Mouse (Mus musculus): ENCODE data around the gene Calhm4. TPM values are rescaled to one million over a fixed set of nuclear protein-coding genes. Genes with fewer than 3 reads are reported as not detected.

The Calhm4 gene
- not detected for total RNA-seq (2021)

DNA sequence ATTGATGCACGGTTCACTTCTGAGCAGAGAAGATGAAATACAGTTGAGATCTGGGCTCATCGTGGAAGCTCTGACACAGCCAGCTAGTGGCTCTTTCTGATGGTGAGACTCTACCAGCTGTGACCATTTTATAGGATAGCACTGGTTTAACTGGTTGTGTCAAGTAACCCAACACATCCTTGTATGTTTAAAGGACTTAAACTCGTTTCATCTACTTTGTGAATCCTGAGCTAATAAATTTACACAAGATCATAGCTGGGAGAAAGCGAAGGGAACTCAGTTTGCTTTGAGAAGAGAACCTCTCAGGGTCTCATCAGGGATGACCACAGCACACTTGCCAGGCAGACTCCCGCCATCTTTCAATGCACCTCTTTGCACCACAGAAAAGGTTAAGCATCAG, at the start of gene Calhm4:
TSS of gene Calhm4 (minus strand) at position 101 of the 400 bp plus-strand sequence.
- no peak for DNase-seq (ENCODE audit: low spot score in 2 of 2)
- intact Hi-C loops (cut with DNase I): no loop called here

DNA sequence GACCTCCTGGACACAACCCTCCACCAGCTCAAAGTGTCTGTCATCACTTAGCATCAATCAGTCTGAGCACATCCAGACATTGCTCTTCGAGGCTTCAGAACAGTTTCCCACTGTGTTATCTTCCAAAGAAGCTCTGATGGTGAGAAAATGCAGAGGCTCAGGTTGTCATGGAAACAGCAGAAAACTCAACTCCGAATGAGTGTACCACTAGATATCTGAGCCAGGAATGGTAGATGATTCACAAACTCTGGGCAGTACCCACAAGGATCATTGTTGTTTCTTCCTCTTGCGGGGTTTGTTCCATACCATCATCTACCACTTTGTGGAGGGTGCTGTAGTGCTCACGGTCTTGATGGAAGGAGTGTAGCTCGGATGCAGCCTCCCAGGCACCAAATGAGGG, 47.8 kb upstream of the Calhm4 start:
- peak; percentile 38 to 43 for DNase-seq (ENCODE audit: low spot score in 2 of 2)
- intact Hi-C loops (cut with DNase I): no loop called here

DNA sequence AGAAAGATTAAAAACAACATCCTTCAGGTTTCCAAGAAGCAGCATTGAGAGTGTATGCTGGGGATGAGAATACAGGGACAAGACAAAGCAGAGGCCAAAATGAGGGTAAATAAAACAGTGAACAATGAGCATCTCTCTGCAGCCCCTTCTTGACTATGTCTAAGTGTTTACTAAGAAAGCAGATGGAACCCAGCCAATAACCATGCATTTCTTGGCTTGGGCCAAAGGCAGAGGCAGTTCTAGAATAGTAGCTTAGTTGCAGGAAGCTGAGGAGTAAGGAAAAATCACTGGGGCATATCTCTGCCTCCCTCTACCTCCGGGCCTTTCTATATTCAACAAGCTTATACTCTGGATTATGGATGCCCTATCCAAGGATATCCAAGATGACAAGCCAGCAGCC, 46.4 kb upstream of the Calhm4 start:
- intact Hi-C loops (cut with DNase I): no loop called here
- DNase-seq (ENCODE audit: low spot score in 2 of 2): no peak

DNA sequence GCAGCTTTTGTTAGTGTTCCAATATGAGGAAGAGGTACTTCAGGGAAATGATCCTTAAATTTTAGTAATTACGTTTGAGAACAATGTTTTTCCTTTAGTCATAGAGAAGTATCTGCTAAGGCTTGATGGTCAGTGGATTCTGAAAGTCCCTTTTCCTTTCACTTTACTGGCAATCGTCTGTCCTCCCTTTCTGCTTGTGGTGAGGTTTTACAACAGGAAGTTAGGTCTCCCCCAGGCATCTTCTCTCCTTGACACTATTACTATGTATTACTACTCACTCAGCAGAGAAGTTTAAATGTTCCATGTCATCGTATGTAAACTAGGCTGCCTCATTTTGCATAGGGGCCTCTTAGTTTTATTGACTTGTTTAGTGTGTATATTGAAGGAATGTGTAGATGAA, 45.4 kb upstream of the Calhm4 start:
- intact Hi-C loops (cut with DNase I): no loop called here
- no peak for DNase-seq (ENCODE audit: low spot score in 2 of 2)

DNA sequence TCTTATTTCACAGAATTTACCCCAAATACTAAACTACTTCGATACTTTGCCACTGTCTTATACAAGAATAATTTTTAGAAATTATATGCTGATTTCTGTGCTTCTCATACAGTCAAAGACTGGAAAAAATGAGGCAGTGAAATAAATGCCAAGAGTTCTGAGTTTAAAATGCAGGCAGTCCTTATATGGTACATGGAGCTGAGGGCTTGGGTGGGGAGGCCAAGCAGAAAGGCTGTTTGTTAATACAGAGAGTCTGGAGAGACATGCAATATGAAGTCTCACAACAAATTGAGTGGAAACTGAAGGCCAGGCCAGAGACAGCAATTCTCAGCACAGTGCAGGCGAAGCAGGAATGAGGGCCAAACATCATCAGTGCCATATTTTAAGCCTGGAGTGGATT, 44.4 kb upstream of the Calhm4 start:
- DNase-seq (ENCODE audit: low spot score in 2 of 2): no peak
- intact Hi-C loops (cut with DNase I): no loop called here

DNA sequence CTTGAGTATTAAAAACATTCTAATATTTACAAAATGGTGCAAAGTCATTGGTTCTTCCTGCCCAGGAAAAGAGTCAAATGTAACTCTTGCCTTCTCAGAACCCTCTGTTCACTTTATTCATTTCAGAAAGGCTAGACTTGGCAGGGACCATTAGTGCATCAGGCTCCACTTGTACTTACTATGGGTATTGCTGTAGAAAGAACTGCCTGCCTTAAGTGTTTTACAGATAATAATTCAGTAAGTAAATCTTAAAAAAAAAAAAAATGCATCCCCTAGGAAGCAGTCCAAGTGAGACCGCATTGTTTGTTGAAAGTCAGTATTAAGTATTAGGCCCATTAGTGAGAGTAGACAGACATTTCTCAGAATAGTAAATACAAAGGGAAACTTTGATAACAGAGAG, 42.4 kb upstream of the Calhm4 start:
- intact Hi-C loops (cut with DNase I): no loop called here
- DNase-seq (ENCODE audit: low spot score in 2 of 2): no peak

DNA sequence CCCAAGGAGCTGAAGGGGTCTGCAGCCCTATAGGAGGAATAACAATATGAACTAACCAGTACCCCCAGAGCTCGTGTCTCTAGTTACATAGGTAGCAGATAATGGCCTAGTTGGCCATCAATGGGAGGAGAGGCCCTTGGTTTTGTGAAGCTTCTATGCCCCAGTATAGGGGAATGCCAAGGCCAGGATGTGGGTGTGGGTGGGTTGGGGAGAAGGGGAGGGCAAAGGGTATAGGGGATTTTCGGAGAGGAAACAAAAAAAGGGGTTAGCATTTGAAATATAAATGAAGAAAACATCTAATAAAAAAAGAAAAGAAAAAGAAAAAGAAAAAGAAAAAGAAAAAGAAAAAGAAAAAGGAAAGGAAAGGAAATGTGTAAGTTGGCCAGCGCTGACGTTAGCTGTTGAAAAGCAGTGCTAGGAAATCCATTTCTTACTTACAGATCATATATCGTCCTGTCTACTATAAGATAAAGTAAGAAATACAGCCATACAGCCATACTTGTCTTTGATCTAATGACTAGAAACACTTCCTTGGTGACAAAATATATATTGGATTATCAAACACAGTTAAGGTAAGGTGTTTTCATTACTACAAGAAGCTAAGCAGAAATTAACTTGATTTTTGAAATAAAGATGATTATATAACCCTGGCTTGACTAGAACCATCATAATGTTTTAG, 30.6 kb upstream of the Calhm4 start:
- no peak for DNase-seq (ENCODE audit: low spot score in 2 of 2)
- intact Hi-C loops (cut with DNase I): no loop called here

DNA sequence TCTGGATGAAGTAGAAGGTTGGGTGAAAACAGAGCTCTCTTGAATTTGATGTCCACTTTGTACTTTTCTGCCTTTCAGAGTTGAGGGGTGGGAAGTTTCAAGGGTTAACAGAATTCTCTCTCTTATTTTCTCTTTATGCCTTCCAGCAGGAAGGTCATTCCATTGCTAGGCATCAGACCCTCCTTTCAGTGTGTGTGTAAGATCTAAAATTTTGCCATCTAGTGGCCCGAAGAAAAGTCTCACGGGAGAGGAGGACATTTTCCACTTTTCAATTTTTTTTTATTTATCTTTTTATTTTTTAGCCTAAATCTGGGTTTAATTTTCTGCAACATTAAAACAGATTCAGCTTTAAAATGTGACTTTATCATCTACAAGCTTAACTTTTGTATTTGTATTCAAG, 27.5 kb upstream of the Calhm4 start:
- intact Hi-C loops (cut with DNase I): no loop called here
- no peak for DNase-seq (ENCODE audit: low spot score in 2 of 2)

DNA sequence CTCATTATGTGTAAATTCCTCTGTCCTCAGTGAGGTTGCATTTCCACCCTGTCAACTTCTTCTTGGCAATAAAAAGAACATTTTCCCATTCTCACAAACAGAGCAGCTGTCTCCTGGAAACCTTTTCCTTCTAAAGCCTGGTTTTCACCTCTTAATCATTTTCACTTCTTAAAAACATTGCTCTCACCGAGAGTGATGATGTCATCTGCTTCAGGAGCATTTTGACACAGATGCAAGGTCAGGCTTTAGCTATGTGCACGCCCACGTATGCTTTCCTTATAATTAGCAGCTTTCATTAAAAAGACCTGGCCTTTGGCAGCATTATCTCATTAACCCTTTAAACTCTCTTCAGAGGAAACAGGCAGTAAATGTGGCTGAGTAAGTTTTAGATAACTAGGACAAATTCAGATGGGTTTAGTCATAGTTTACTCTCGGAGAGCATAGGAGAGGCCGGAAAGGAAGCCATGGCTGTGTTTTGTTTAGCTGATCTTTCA, 26.9 kb upstream of the Calhm4 start:
- no peak for DNase-seq (ENCODE audit: low spot score in 2 of 2)
- intact Hi-C loops (cut with DNase I): no loop called here

DNA sequence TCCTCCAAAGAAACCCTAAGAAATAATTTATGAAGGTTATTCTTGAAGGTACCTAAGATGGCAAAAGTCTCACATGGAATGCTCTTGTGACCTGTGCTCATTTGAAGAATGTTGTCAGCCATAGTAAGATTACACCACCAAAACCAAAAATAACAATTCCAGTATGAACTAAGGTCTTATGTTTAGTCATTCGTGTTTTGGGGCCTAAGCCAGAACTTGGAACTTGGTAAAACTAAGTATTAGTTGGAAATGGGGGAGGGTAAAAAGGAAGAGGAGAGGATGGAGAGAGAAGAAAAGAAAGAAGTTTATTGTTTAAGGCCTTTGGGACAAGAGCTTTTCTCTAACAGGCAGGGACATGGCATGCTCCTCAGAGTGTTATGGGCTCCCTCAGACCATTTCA, 25.5 kb upstream of the Calhm4 start:
- intact Hi-C loops (cut with DNase I): no loop called here
- no peak for DNase-seq (ENCODE audit: low spot score in 2 of 2)

DNA sequence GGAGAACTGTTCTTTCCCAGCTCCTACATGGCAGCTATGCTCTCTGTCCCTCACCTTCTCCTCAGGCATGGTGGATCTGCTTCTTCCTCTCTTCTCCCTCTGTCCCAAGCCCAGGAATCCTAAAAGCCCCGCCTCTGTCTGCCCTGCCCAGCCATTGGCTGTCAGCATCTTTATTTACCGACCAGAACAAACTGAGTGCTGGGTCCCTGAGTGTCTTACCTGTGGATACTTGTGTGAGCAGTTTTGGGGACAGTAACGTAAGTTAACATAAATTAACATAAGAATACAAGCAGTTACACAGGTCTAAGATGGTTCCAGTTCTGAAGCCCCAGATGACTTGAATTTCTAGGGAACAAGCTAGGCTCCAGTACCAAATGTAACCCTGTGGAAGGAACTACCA, 22.5 kb upstream of the Calhm4 start:
- no peak for DNase-seq (ENCODE audit: low spot score in 2 of 2)
- intact Hi-C loops (cut with DNase I): no loop called here

DNA sequence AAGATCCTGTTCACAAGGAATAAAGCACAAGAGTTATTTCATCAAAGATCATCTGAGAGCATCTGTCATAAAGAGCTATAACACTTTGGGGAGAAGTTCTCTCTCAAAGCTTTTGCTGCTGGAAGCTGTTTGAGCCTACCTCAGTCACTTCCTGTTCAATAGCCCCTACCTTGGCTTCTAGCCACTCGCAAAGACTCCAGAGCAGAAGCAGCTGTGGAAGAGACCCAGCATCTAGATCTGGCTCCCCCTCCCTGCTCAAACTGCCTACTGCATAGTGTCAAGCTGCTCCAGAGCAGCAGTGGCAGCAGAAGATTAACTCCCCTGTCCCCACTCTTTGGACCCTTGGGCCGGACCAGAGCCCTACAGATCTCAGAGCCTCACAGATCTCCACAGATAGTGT, 9.9 kb upstream of the Calhm4 start:
- intact Hi-C loops (cut with DNase I): no loop called here
- no peak for DNase-seq (ENCODE audit: low spot score in 2 of 2)

DNA sequence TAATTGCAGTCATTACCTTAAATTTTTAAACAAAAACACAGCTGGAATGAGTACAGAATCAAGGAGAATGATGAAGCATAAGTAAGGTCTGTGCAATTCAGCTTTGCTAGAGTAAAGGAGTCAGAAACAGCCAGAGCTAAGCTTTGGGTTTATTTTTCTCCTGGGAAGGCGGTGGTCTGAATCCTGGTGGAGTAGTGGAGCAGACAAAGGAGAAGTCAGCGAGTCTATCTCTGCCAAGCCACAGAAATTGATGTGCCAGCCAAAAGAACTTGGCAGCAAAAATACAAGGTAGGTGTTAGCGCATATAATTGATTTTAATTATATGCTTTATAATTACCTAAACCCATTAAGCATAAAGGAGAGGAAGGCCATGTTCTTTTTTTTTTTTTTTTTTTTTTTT, 6.7 kb downstream of the Calhm4 start, which contains the start of gene Trappc3l:
TSS of gene Trappc3l (plus strand) at position 197 of the 400 bp plus-strand sequence.
- no peak for DNase-seq (ENCODE audit: low spot score in 2 of 2)
- intact Hi-C loops (cut with DNase I): loop anchor here (2.0 to 10.0 kb wide), 3 partner anchors 59 to 289 kb away; partner anchors contain the start of genes Calhm5 and Dse

DNA sequence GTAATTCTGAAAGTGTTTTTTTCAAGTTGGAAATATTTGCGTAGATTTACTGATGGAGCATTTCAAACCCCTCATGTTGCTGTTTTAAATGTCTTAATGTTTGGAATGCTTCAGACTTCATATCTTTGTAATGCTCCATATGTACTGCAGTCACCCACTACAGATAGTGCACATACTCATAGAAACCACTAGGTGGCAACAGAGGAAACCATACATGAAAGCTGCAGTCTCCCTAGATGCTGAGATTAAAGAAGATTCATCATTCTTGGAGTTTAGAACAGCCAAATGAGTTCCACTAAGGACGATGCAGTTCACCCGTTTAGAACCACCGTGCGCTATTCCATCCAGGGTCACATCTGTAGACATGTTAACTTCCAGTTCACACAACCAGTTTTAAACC, 7.5 kb downstream of the Calhm4 start:
- intact Hi-C loops (cut with DNase I): loop anchor here (2.0 to 10.0 kb wide), 3 partner anchors 60 to 290 kb away; partner anchors contain the start of genes Calhm5 and Dse

DNA sequence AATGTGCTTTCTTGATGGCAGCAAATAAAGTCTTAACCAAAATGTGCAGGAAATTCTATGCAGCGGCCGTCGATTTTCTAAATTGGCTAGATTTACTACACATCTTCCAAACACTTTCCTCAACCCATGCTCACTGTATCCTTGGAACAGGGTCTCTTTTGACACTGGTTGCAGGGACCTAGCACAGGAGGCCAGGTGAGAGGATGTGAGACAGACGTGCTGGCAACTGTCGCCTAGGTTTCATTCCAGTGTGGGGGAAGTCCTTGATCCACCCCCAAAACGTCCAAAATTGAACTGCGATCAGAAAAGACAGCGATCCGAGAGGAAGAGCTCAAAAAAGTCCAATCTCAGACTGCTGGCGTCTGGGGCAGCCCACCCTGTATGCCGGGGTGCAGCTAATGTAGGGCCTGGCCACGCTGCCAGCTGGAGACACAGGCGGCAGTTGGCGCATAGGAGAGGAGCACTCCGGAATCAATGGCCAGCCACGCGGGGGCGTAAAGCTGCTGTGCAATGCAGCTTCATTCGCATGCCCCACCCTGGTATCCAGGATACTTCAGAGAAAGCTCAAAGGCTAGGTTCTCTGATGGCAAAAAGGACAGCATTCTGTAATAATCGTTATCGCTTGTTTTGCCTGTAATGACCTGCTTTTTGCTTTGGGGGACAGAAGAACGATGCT, 10.3 kb downstream of the Calhm4 start:
- intact Hi-C loops (cut with DNase I): loop anchor here (5.0 to 10.0 kb wide), 2 partner anchors 171 to 249 kb away; partner anchors contain the start of genes Dse and Tspyl1
- DNase-seq (ENCODE audit: low spot score in 2 of 2): peak; percentile 64 to 69

More for the DNA sequence above, 7.5 kb downstream of the Calhm4 start:
- DNase-seq (ENCODE audit: low spot score in 2 of 2): no peak

DNA sequence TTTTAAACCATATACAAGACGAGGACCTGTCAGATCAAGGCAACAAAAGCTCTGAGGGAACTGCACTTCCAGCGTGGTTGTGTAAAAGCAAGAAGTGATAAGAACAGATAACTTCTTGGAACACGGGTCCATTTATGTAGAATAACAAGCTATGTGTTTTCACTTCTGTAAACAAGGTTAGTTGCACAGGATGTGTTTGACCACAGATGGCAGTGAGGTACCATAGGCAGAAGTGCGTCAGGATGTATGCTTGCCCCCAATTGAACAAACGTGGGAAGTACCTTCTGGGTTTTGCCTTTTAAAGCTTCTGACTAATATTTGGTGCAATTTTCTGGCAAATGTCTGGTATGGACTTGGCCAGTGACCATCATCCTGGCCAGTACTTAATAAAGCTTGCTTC, 13.8 kb downstream of the Calhm4 start:
- intact Hi-C loops (cut with DNase I): loop anchor here (5.0 to 10.0 kb wide), 2 partner anchors 174 to 252 kb away; partner anchors contain the start of genes Dse and Tspyl1
- no peak for DNase-seq (ENCODE audit: low spot score in 2 of 2)

DNA sequence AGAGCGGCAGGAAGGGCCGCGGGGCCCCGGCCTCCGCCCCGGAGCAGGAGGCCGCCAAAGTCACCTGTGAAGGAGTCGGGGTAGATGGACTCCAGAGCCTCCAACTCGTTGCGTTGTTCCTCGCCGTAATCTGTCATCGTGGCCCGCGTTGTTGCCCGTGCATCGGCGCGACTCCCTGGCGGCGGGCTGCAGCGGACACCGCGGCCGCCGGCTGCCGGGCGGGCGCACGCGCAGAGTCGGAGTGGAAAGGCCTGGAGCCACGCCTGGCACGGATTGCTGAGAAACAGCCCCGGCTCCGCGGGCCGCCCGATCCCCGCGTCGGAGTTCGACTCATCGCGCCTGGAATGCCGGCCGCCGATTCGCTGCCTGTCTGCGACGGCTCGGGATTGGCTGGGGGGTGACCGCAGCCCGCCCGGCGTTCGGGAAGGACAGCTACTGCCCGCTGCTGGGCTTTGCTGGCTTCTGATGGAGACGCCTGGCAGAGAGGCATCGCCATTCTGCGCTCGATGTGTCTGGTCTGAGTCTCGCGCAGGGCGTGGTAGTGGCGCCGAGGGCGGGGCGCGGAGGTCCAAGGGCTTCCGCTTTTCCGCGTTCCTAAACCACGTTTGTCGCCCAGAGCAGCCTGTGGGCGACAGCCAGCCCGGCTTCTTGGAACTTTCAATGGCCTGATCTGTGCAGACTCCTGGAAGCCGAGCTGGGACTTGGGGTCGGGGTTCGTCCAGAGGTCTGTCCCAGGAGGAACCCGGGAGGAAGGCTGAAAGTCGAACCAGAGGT, 24.6 kb downstream of the Calhm4 start, which contains the start of gene Rwdd1:
TSS of gene Rwdd1 (minus strand) at position 323 of the 774 bp plus-strand sequence.
- peak; percentile 98 to 99 for DNase-seq (ENCODE audit: low spot score in 2 of 2)
- intact Hi-C loops (cut with DNase I): loop anchor here (5.0 kb wide), 2 partner anchors 263 to 278 kb away; partner anchors contain the start of genes Tspyl1 and Tspyl4

DNA sequence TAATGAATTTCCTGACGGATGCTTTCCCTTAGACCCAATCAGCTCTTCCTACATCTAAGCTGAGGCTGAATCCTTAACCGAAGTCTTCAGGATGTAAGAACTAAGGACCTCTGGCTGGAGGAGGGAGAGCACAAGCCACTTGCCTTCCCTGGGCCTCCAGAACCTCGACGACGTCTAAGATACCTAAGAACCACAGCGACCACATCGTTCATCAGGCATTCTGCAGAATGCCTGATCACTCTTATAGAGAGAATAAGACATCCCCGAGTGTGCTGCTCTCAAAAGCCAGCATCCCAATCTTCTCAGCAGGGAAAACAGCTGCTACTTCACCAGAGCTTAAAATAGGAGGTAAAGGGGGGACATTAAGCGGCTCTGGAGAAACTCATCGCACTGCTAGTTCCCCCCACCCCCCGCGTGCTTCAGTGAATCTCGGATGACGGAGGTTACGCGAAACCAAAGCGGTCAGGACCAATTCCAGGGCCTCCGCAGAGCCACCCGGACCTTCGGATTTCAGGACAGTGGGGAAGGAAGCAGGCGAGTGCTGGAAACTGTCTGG, 25.3 kb downstream of the Calhm4 start:
- intact Hi-C loops (cut with DNase I): loop anchor here (5.0 kb wide), 2 partner anchors 263 to 278 kb away; partner anchors contain the start of genes Tspyl1 and Tspyl4
- no peak for DNase-seq (ENCODE audit: low spot score in 2 of 2)

DNA sequence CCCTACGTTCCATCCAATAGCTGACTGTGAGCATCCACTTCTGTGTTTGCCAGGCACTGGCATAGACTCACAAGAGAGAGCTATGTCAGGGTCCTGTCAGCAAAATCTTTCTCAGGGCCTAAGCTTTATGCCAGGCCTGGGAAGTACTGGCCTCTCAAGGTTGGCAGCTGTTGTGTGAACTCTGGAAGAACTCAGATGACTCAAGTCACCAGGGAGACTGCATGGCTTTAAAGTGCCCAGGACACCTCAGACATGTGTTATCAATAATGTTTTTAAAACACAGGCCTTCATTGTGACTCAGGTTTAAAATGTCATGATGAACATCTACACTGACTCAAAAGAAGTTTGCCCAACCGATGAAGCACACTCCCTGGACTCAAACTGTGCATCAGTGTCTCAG, 30.9 kb downstream of the Calhm4 start:
- intact Hi-C loops (cut with DNase I): no loop called here
- no peak for DNase-seq (ENCODE audit: low spot score in 2 of 2)

DNA sequence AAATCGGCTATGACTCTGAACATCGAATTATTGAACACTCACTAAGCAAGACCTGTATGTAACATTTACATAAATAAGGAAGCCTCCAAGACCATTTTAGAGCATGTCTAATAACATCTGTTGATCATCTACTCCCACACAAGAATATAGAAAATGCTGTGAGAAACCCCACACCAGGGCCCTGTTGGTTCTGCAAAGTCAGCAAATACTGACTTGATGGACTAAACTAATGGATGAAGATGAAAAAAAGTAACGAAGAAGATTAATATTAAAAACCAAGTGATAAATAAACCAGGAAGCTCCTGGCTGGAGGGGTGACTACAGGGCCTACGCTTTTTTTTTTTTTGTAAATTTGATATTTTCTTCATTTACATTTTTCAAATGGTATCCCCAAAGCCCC, 31.5 kb downstream of the Calhm4 start:
- intact Hi-C loops (cut with DNase I): no loop called here
- DNase-seq (ENCODE audit: low spot score in 2 of 2): no peak

All from left cerebral cortex, postnatal 36 days (tissue).